ENCODE assay signal across 12 mouse cellular contexts in the genomic region with DNA sequence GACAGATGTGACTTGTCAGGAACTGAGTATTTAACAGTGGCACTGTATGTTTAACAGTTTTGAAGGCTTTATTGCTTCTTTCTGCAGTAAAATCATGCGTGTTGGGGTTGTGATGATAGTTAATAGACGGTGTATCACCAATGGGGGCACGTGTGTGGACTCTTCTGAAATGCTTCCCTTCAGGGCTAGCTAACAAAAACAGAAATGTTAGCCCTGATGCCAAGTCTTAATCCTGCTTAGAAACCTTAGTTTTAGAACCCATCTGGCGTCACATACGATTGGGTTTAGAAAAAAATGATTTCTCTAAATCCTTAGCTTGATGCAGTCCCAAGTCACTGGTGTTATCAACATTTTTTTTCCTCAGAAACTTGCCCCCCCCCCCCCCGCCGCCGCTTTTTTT.
DNase-seq lines count a peak whose midpoint lies in the region; ATAC-seq and TF ChIP-seq lines count a peak whose summit lies in the region.
"Had no signal": no experiment of that assay in that cellular context is flagged by ENCODE, and none has a peak within 500 bp of the region (broad histone marks: within the 10 kb centered on the region; RNA-seq: fewer than 3 reads in every experiment).

No protein-coding gene starts in this region.

- no peak for TF ChIP-seq CTCF in stomach, postnatal 0 days (IDR thresholded peaks at IDR 0.05; ENCODE audit: low read depth)

- peak overlapping the region; percentile 28; the same call in 1 of the 2 replicates for H3K4me2 ChIP-seq in stomach, embryonic 14.5 days (replicated peaks; ENCODE audit: low read depth, low read length)
- H3K4me2 ChIP-seq in stomach, postnatal 0 days (replicated peaks; ENCODE audit: low read depth) = no peak overlapping the region
- H3K4me2 ChIP-seq in stomach, embryonic 16.5 days (ENCODE audit: low read depth, low read length) = peak overlapping the region; percentile 17
- H3K4me2 ChIP-seq: heart, embryonic 12.5 days had no signal

- no peak for ATAC-seq in stomach, embryonic 14.5 days (ENCODE audit: insufficient number of reproducible peaks, insufficient read depth, low FRiP score, low read depth)
- ATAC-seq in stomach, postnatal 0 days (ENCODE audit: low FRiP score, low TSS enrichment) = no peak
- no peak for ATAC-seq in stomach, embryonic 16.5 days (ENCODE audit: insufficient read depth, low FRiP score)
- ATAC-seq: Patski had no signal

- peaks cover 28% of the 10 kb centered on the region for H3K4me1 ChIP-seq in stomach, embryonic 14.5 days (ENCODE audit: control insufficient read depth, insufficient read depth, low read length)
- H3K4me1 ChIP-seq in stomach, postnatal 0 days (replicated peaks; ENCODE audit: control insufficient read depth, insufficient read depth) = 0 out of 2 replicates have a peak, but pooled peaks cover 3% of the 10 kb centered on the region
- H3K4me1 ChIP-seq in midbrain, embryonic 10.5 days = peaks cover 42% of the 10 kb centered on the region
- H3K4me1 ChIP-seq in stomach, embryonic 16.5 days (ENCODE audit: control insufficient read depth, insufficient read depth, low read length) = peaks cover 19% of the 10 kb centered on the region

- no peak for TF ChIP-seq EP300 in stomach, postnatal 0 days (optimal IDR thresholded peaks at IDR 0.05)

- H3K27me3 ChIP-seq in stomach, embryonic 14.5 days (ENCODE audit: control insufficient read depth, insufficient read depth, low read length) = no peaks in the 10 kb centered on the region
- H3K27me3 ChIP-seq in stomach, postnatal 0 days (ENCODE audit: control insufficient read depth, insufficient read depth, low read length) = no peaks in the 10 kb centered on the region
- H3K27me3 ChIP-seq in midbrain, embryonic 10.5 days (ENCODE audit: low read depth, poor library complexity, severe bottlenecking) = peaks cover 10% of the 10 kb centered on the region
- no peaks in the 10 kb centered on the region for H3K27me3 ChIP-seq in stomach, embryonic 16.5 days (ENCODE audit: control insufficient read depth, insufficient read depth, low read length)
- H3K27me3 ChIP-seq: heart, embryonic 12.5 days; Patski had no signal

- H3K36me3 ChIP-seq in stomach, embryonic 14.5 days (ENCODE audit: control insufficient read depth, insufficient read depth, low read length) = no peaks in the 10 kb centered on the region
- H3K36me3 ChIP-seq in stomach, postnatal 0 days (ENCODE audit: control insufficient read depth, insufficient read depth, low read length) = no peaks in the 10 kb centered on the region
- H3K36me3 ChIP-seq in midbrain, embryonic 10.5 days = no peaks in the 10 kb centered on the region
- no peaks in the 10 kb centered on the region for H3K36me3 ChIP-seq in stomach, embryonic 16.5 days (ENCODE audit: control insufficient read depth, insufficient read depth, low read length)
- H3K36me3 ChIP-seq: heart, embryonic 12.5 days had no signal

- 0 out of 2 replicates have a peak overlapping the region, but pooled peaks have one; percentile 5 for H3K4me3 ChIP-seq in stomach, embryonic 14.5 days (ENCODE audit: low read depth, low read length)
- H3K4me3 ChIP-seq in stomach, postnatal 0 days (ENCODE audit: low read depth, low read length) = no peak overlapping the region
- H3K4me3 ChIP-seq in midbrain, embryonic 10.5 days = peak overlapping the region; percentile 59; the same call in 1 of the 2 replicates
- H3K4me3 ChIP-seq in stomach, embryonic 16.5 days (replicated peaks; ENCODE audit: low read length) = peak overlapping the region; percentile 17; the same call in 1 of the 2 replicates
- H3K4me3 ChIP-seq: heart, embryonic 12.5 days had no signal

- peak; percentile 5 to 46 for DNase-seq in cerebellum, postnatal 10 days
- DNase-seq in cerebellum, adult 18-20 months = no peak
- DNase-seq in stomach, postnatal 0 days (ENCODE audit: low spot score) = no peak
- DNase-seq in midbrain, embryonic 10.5 days (ENCODE audit: low spot score) = no peak
- no peak for DNase-seq in embryo, embryonic 11 days
- no peak for DNase-seq in right cerebral cortex, postnatal 4 days
- DNase-seq: kidney, adult 11 months; layer of hippocampus, postnatal 36 days had no signal

- no peak overlapping the region for H3K9ac ChIP-seq in stomach, embryonic 14.5 days (replicated peaks; ENCODE audit: low read depth, low read length)
- H3K9ac ChIP-seq in stomach, postnatal 0 days (ENCODE audit: low read length) = no peak overlapping the region
- no peak overlapping the region for H3K9ac ChIP-seq in stomach, embryonic 16.5 days (ENCODE audit: low read length)
- H3K9ac ChIP-seq: heart, embryonic 12.5 days had no signal

- 37% methylated on average over 5 of the region's 8 CpGs for WGBS in stomach, embryonic 14.5 days
- WGBS in stomach, postnatal 0 days = 32% methylated on average over 5 of the region's 8 CpGs
- 54% methylated on average over 8 of the region's 8 CpGs for whole genome bisulfite sequencing in midbrain, embryonic 10.5 days
- 29% methylated on average over 7 of the region's 8 CpGs for WGBS in stomach, embryonic 16.5 days

- no peaks in the 10 kb centered on the region for H3K9me3 ChIP-seq in stomach, embryonic 14.5 days (ENCODE audit: control insufficient read depth, low read depth, low read length)
- no peaks in the 10 kb centered on the region for H3K9me3 ChIP-seq in stomach, postnatal 0 days (ENCODE audit: control insufficient read depth, low read length)
- H3K9me3 ChIP-seq in midbrain, embryonic 10.5 days (replicated peaks) = no peaks in the 10 kb centered on the region
- no peaks in the 10 kb centered on the region for H3K9me3 ChIP-seq in stomach, embryonic 16.5 days (replicated peaks; ENCODE audit: control insufficient read depth, low read length)
- H3K9me3 ChIP-seq: heart, embryonic 12.5 days had no signal

- no peak overlapping the region for H3K27ac ChIP-seq in stomach, embryonic 14.5 days (ENCODE audit: low read length)
- H3K27ac ChIP-seq in stomach, postnatal 0 days (replicated peaks) = no peak overlapping the region
- no peak overlapping the region for H3K27ac ChIP-seq in midbrain, embryonic 10.5 days (replicated peaks)
- no peak overlapping the region for H3K27ac ChIP-seq in stomach, embryonic 16.5 days (ENCODE audit: low read length)

Comparison
In these comparisons a context has a peak if more than half of its experiments do, and no peak if none do; other contexts are left out.
1. DNase-seq: peak in cerebellum, postnatal 10 days (2 of 2); none in cerebellum, adult 18-20 months (0 of 2), stomach, postnatal 0 days (single experiment), midbrain, embryonic 10.5 days (single experiment), embryo, embryonic 11 days (single experiment) and right cerebral cortex, postnatal 4 days (single experiment).